Mouse (Mus musculus) adrenal gland, adult 8-10 months (tissue): ENCODE measurements around the gene Slc25a33. TPM values are rescaled to one million over a fixed set of nuclear protein-coding genes. Genes with fewer than 3 reads are reported as not detected.
A peak's percentile ranks its signal among the peaks of the same experiment; 100 is the strongest.

Source experiments
- DNase-seq: peaks from one replicate; pipeline ENCODE4 v3.0.0; 2022
- total RNA-seq, 4 experiments: library from RNA; stranded (reverse); gene quantifications; 2 replicates each; pipeline ENCODE4 v1.2.4; 2022

Gene Slc25a33
- total RNA-seq, 4 experiments from 2014 or later = 22.2 to 24.2 (median 23.6) TPM

DNA sequence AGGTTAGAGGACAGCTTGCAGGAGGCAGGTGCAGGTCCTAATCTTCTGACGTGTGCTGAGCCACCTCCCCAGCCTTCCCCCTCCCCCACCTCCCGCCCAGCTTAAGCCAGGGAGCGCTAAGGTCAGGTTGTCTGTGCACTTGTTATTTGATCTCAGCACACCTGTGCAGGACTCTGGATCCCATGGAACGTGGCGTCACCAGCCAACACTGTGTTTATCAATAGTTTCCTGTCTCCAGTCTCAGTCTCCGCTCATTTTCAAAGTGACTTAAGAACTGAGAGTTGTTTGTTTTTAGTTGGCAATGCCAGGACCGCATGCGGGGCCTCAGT lies 19.9 kb upstream of the Slc25a33 start:
- DNase-seq = no peak

DNA sequence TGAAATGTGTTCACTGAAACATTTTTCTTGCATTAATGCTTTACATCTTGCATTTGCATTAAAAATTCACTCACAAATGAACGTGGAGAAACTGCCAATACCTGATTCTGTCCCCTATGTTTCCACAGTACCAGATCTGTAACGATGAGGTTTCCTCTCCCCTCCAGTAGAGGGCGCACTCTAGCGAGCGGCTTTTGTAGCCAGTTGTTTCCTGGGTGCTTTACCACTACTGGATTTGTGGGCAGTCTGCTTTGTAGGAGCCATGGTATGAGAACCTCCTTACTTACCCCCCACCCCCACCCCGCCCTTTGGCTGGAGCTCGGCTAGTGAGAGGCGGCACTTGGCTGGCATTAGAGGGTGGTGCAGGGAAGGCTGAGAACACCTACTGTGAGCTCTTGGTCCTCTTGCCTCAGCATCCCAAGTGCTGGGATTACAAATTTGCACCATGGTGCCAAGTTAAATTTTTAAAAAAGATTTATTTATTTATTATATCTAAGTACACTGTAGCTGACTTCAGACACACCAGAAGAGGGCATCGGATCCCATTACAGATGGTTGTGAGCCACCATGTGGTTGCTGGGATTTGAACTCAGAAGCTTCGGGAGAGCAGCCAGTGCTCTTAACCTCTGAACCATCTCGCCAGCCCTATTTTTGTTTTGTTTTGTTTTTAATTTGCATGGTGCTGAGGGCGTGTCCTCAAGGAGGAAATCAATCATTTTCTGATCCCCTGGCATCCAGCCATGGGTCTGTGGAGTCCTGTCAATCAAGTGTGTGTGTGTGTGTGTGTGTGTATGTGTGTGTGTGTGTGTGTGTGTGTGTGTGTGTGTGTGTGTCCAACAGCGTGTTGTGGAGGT lies 19.3 kb upstream of the Slc25a33 start:
- no peak for DNase-seq

DNA sequence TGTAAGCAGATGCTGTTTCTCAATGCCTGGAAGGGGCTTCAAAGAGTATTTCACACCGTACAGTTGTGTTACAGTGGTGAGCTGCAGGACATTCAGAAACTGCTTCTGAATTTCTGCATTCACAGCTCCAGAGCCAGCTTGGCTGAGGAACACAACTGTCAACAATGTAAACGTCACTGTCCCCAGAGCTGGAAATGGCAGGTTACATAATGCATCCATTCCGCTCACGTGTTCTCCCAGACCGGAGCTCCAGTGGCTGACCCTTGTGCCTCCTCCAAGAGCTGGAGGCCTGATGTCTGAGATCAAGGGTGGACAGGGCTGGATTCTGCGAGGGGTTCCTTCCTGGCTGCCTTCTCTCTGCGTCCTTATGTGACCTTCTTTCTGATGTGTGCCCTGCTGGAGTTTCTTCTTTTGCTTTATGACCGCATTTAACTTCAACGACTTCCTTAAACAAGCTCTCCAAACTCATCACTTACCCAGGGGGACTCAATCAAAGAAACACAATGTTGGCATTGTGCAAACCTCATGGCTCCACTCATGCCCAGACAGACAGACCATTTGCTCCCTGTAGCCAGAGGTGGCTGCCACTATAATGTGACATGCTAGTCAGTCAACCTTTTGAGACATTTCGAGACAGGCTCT lies 18.2 kb upstream of the Slc25a33 start:
- peak; percentile 70 for DNase-seq

- DNase-seq = no peak
These were observed 17.4 kb upstream of the Slc25a33 start for GRCm38 (mm10) chr4:149791470-149791869.

DNA sequence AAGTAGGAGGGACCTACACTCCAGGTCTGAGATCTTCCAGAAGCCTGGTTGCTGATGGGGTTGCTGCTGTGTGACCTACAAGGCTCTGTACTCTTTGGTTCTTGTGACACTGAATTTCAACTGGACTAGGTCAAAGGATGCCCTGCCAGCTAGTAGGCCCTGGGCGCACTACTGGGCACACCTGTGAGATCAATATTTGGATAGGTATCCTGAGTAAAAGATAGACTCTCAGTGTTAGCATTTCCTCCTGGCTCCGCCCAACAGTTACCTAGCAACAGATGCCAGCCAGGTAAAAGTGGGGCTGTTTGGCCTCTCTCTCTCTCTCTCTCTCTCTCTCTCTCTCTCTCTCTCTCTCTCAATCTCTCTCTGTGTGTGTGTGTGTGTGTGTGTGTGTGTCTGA lies 16.9 kb upstream of the Slc25a33 start:
- no peak for DNase-seq

- DNase-seq = no peak
These were observed 16.5 kb upstream of the Slc25a33 start for GRCm38 (mm10) chr4:149790546-149790945.

DNA sequence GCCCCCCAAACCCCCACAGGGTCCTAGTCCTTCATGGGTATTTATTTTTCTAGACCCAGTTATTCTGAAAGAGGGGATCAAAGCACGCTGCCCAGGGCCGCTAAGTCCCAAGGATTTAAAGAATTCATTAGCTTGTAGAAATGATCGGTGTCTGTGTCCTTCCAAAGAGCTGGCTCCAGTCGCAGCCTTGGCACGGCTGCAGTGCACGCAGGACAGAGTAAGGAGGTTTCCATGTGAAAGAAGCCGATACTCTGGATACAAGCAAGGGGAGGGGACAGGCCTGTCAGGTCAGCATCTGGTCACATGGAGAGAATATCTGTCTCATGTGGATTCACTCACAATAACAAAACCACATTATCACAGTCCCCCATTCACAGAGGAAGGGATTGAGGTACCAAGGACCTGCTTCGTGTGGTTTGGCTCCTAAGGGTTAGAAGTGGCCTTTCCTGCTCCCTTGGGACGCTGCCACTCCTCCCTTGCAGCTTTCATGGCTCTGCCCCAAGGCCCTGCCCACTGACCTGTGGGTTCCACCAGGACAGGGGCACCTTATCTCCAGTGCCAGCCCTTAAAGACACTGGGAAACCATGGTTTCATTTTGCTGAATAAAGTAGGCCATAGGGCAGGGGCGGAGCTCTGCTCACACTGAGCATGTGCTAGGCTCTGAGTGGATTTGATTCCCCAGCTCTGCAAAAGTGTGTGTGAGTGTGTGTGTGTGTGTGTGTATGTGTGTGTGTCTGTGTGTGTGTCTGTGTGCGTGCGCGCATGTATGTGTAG lies 15.5 kb upstream of the Slc25a33 start:
- DNase-seq = peak; percentile 74

DNA sequence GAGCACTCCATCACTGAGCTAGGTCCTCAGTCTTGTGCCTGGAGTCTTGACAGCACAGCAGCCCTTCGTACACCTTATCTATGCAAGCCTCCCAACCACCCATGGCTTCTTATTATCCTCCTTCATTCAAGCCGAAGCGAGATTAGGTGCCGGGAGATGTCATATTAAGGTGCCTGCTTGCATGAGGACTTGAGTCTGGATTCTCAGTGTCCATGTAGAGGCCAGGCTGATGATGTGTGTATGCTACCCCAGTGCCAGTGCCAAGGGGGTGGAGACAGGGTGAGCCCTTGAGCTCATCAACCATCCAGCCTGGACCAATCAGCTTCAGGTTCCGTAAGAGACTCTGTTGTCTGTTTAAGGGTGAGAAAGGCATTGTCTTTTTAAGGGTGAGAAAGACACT lies 10.8 kb upstream of the Slc25a33 start:
- no peak for DNase-seq

DNA sequence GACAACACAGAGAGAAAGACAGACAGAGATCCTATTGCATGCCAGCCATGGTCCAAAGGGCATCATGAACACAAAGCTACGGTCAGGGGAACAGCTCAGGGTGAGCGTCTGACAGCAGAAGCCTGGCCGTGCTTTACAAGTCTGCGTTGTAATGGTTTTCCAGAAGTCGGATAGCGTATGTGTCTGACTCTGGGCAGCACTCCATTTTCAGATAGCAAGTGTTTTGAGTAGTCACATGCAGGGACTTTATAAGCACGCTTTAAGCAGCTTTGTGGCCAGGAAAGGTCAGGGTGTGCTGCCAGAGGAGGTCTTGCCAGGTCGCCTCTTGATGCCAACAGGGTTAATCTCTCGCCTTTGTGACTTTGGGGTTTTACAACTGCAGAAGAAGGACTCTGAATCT lies 10.3 kb upstream of the Slc25a33 start:
- DNase-seq = no peak

DNA sequence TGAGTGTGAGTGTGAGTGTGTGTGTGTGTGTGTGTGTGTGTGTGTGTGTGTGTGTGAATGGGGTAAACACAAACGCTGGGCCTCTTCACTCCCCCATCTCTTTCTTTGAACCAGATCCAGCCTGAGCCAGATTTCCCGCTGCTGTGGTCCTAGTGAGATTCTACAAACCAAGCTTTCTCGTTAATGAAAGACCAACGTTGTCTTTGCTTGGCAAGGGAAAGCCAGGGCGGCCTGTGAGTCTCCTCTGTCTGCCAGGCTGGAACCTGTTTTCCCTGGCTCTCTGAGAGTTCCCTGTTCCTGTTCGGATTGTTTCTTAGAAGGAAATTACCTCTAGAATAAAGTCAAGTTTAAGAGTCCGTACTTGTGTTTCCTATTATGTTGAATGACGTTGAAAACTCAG lies 8.9 kb upstream of the Slc25a33 start:
- no peak for DNase-seq

- no peak for DNase-seq
These were observed 6.7 kb upstream of the Slc25a33 start for GRCm38 (mm10) chr4:149780565-149781356.

- DNase-seq = no peak
These were observed 5.9 kb upstream of the Slc25a33 start for GRCm38 (mm10) chr4:149779966-149780365.

- DNase-seq = peak; percentile 85
These were observed 3.0 kb upstream of the Slc25a33 start for GRCm38 (mm10) chr4:149777126-149777525.

- no peak for DNase-seq
These were observed 1.8 kb upstream of the Slc25a33 start for GRCm38 (mm10) chr4:149775760-149776362.

DNA sequence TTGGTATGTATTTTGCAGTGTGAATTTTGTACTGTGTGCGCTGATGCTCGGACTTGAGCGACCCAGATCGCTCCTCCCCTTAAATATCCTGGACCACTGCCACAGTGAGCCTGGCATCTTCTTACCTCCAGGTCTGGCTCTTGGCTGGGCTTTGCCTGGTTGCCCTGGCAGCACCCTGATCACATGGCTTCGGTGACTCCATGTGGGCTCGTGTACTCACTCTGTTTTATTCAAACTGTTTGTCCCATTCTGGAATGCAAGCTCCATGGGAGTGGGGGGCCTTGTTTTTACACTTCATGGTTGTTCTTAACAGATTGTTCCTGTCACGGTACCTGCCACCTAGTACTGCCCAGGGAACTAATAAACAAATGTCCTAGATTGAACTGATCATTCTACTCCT lies 1.3 kb upstream of the Slc25a33 start:
- peak; percentile 75 for DNase-seq

GRCm38 (mm10) chr4:149773408-149774093 lies 526 bp downstream of the Slc25a33 start:
- DNase-seq = no peak

- no peak for DNase-seq
These were observed 1.7 kb downstream of the Slc25a33 start for GRCm38 (mm10) chr4:149772394-149772793.

DNA sequence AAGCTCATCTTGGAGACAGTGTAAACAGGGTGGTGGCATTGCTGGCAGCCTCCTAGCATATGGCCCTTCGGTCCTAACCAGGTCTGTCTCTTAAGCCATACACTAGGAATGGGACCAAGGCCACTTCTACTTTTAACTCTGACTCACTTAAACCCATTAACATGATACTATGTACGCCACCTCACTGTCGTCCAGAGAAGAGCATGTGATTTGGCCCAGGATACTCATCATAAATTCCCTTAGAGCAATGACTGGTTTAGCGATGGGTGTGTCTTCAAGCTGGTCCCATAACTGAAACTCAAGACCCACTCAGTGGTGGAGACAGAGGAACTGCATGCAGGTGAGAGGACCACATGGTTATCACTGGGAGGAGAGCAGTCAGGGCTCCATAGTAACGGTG lies 8.9 kb downstream of the Slc25a33 start:
- no peak for DNase-seq

DNA sequence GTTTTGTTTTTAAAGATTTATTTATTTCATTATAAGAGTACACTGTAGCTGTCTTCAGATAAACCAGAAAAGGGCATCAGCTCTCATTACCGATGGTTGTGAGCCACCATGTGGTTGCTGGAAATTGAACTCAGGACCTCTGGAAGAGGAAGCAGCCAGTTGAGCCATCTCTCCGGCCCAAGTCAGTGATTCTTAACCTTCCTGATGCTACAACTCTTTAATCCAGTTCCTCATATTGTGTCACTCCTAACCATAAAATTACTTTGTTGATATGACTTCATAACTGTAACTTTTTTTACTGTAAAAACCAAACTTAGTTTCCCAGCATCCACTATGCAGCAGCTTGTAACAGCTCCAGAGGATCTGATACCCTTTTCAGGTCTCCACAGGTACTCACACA lies 10.7 kb downstream of the Slc25a33 start:
- no peak for DNase-seq

- no peak for DNase-seq
These were observed 14.6 kb downstream of the Slc25a33 start for GRCm38 (mm10) chr4:149759517-149759916.

GRCm38 (mm10) chr4:149758423-149758822 lies 15.7 kb downstream of the Slc25a33 start:
- no peak for DNase-seq
